Comparison of ENCODE assay signal across 8 mouse cellular contexts in genomic region chr2:160593035-160593434, GRCm38 (mm10). TPM values are rescaled to one million over a fixed set of nuclear protein-coding genes. Genes with fewer than 3 reads are reported as not detected.
DNase-seq lines count a peak whose midpoint lies in the region; ATAC-seq and TF ChIP-seq lines count a peak whose summit lies in the region.

No protein-coding gene starts in this region.

- no peak for ATAC-seq in forebrain, postnatal 0 days
- no peak for ATAC-seq in forebrain, embryonic 12.5 days (ENCODE audit: low FRiP score)
- no peak for ATAC-seq in Patski
- ATAC-seq in megakaryocyte progenitor cell, adult 5-6 weeks (replicated peaks; ENCODE audit: poor library complexity): peak; percentile 79

- peak; percentile 96 for TF ChIP-seq CTCF in forebrain, postnatal 0 days (IDR thresholded peaks at IDR 0.05; ENCODE audit: low read depth)
- TF ChIP-seq CTCF in Patski (IDR thresholded peaks at IDR 0.05): peak; percentile 68

- H3K4me2 ChIP-seq in forebrain, postnatal 0 days (ENCODE audit: low read depth): no peak overlapping the region
- no peak overlapping the region for H3K4me2 ChIP-seq in forebrain, embryonic 12.5 days

- CTCF ChIA-PET in Patski (lab: Charles Lee): interaction anchor here (0.7 to 1.5 kb wide), 6 partner anchors 8 to 1544 kb away, joined by 3 to 5 read pairs (median 4); no protein-coding TSS in a partner anchor

- H3K4me1 ChIP-seq in forebrain, postnatal 0 days (ENCODE audit: insufficient read depth): 0 out of 2 replicates have a peak, but pooled peaks cover 2% of the 10 kb centered on the region
- H3K4me1 ChIP-seq in forebrain, embryonic 12.5 days: peaks cover 18% of the 10 kb centered on the region

- no peak overlapping the region for H3K4me3 ChIP-seq in forebrain, postnatal 0 days (ENCODE audit: low read depth, low read length)
- no peak overlapping the region for H3K4me3 ChIP-seq in forebrain, embryonic 12.5 days (replicated peaks)

- H3K27me3 ChIP-seq in forebrain, postnatal 0 days (ENCODE audit: insufficient read depth, low read length): no peaks in the 10 kb centered on the region; the same call in 1 of the 2 replicates
- H3K27me3 ChIP-seq in forebrain, embryonic 12.5 days: peaks cover 20% of the 10 kb centered on the region
- H3K27me3 ChIP-seq in Patski: peaks cover 5% of the 10 kb centered on the region

- peak; percentile 81 for DNase-seq in forebrain, postnatal 0 days
- no peak for DNase-seq in Patski (ENCODE audit: low read depth, low spot score)
- peak; percentile 38 for DNase-seq in cerebellum, adult 9-11 months
- peak; percentile 53 to 61 for DNase-seq in gastrocnemius, postnatal 36 days
- DNase-seq in layer of hippocampus, adult 9-11 months: peak; percentile 34
- peak; percentile 44 to 65 for DNase-seq in spleen, postnatal 14 days (ENCODE audit: low spot score in 2 of 2)

- POLR2A ChIA-PET in Patski (lab: Charles Lee): no interaction called here

- in situ Hi-C loops in Patski (cut with MboI; ENCODE audit: low pct_unique_long_range_greater_than_20kb): loop anchor here (5.0 to 25.0 kb wide), 3 partner anchors 981 to 1728 kb away; no protein-coding TSS in a partner anchor

- 4% methylated on average over 2 of the region's 2 CpGs for WGBS in forebrain, postnatal 0 days
- 2% methylated on average over 2 of the region's 2 CpGs for WGBS in forebrain, embryonic 12.5 days

- intact Hi-C loops in gastrocnemius, postnatal 36 days (cut with DNase I): loop anchor here (5.0 kb wide), 1 partner anchor 1541 kb away; no protein-coding TSS in a partner anchor

- H3K9me3 ChIP-seq in forebrain, postnatal 0 days (ENCODE audit: low read length): no peaks in the 10 kb centered on the region
- H3K9me3 ChIP-seq in forebrain, embryonic 12.5 days: no peaks in the 10 kb centered on the region

- no peaks in the 10 kb centered on the region for H3K36me3 ChIP-seq in forebrain, postnatal 0 days (ENCODE audit: insufficient read depth)
- H3K36me3 ChIP-seq in forebrain, embryonic 12.5 days (replicated peaks): no peaks in the 10 kb centered on the region

- no peak overlapping the region for H3K27ac ChIP-seq in forebrain, postnatal 0 days (ENCODE audit: low read depth, low read length)
- no peak overlapping the region for H3K27ac ChIP-seq in forebrain, embryonic 12.5 days

- no peak overlapping the region for H3K9ac ChIP-seq in forebrain, postnatal 0 days
- H3K9ac ChIP-seq in forebrain, embryonic 12.5 days: no peak overlapping the region

RNA-seq across cellular contexts. Expression of gene Top1, which starts 52.7 kb away (rescaled TPM):
- 42.5 and 56.7 TPM in 2 replicates for total RNA-seq in forebrain, postnatal 0 days (2014; rRNA removed)
- 35.4 and 46.1 TPM in 2 replicates for polyA plus RNA-seq in forebrain, postnatal 0 days (2015; fragmentation: Nextera tagmentation; extraction: Ambion mirVana)
- 146 and 148 TPM in 2 replicates for polyA plus RNA-seq in forebrain, embryonic 12.5 days (2016; fragmentation: Nextera tagmentation; extraction: Ambion mirVana)
- polyA plus RNA-seq in Patski (2021): 80.7 TPM
- 10 to 100 TPM; 30.3 to 34.2 TPM for total RNA-seq in gastrocnemius, postnatal 36 days (2021)
- 119 and 120 TPM in 2 replicates for total RNA-seq in megakaryocyte progenitor cell, adult 5-6 weeks (2015)
- 149 and 151 TPM in 2 replicates for total RNA-seq in megakaryocyte progenitor cell, adult 5-6 weeks (2017)
